Mouse (Mus musculus): ENCODE results near the gene Ndufb4. TPM values are rescaled to one million over a fixed set of nuclear protein-coding genes. Genes with fewer than 3 reads are reported as not detected.
A peak's percentile ranks its signal among the peaks of the same experiment; 100 is the strongest.

The Ndufb4 gene
- total and polyA plus RNA-seq, 2 experiments from 2014 or later = 32.3 to 90.7 TPM

DNA sequence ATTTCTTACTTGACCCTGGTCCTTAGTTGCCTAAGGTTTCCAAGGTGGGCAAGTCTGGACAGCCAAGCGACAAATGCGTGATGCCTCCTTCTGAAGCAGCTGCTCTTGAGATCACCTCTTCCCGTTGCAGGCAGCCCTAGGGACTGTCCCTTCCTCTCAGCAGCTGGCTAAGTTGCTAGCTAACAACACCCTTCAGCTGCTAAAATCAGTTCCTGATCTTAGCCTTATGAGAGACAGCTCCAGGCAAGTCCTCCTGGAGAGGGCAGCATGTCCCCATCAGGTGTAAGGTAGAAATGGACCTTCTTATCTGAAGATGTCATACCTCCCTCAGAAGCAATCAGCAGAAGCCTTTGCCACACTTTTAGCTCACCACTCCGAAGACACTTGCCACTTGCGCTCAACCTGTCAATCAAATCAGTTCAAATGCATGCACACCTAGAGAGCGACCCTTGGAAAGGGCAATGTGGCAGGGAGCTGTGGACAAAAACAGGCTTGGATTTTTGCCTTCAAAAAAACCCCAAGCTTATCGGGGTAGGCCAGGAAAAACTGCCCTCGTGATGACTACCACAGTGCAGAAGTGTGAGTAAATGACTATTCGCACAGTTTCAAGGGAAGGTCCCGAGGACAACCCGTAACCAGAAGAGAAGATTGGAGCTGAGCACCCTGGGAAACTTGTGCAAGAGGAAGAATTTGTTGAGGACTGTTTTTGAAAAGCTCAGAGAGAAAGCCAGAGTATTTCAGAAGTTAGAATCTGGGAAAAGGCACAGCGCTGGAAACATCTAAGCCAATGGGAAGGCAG is 36.9 kb upstream of the Ndufb4 start:
- Histone ChIP-seq H3K27me3 (ENCODE audit: insufficient read depth, low read length) (no peaks in the 10 kb centered on the region), H3K4me1 (ENCODE audit: insufficient read depth, low read length) (no peaks in the 10 kb centered on the region; the same call in 1 of the 2 replicates), H3K9me3 (ENCODE audit: low read length) (no peaks in the 10 kb centered on the region), H3K4me2 (ENCODE audit: low read depth, low read length, poor library complexity, severe bottlenecking) (no peak overlapping the region), H3K9ac (replicated peaks; ENCODE audit: low read length, poor library complexity, severe bottlenecking) (no peak overlapping the region), H3K4me3 (ENCODE audit: low read depth, low read length) (no peak overlapping the region), H3K36me3 (ENCODE audit: insufficient read depth, low read length) (no peaks in the 10 kb centered on the region), H3K27ac (ENCODE audit: low read depth, low read length) (no peak overlapping the region)
- ATAC-seq (ENCODE audit: low FRiP score) = no peak
- WGBS = 86% methylated on average over 12 of the region's 12 CpGs
- peak; percentile 56 for TF ChIP-seq CTCF (IDR thresholded peaks at IDR 0.05)
- DNase-seq (ENCODE audit: low spot score) = peak; percentile 44

DNA sequence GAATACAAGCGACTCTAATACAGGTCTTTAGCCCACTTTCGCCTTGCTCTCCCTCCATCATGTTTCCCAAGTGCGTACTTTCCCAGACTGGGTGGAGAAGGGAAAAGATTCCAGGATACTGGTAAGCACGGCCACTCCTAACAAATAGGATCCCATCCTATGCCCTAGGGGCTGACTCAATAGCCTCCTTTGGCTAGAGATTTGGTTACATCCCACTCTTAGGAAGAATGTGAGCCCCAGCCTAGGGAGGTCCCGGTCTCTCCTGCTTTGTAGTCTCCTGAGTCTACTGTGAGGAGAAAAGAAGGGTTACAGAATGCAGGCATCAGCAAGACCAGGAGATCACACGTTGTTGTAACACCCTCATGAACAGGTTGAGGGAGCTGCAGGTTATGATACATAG is 36.2 kb upstream of the Ndufb4 start:
- H3K27me3 ChIP-seq (ENCODE audit: insufficient read depth, low read length) = no peaks in the 10 kb centered on the region
- no peak overlapping the region for H3K4me2 ChIP-seq (ENCODE audit: low read depth, low read length, poor library complexity, severe bottlenecking)
- peaks cover under 1% of the 10 kb centered on the region; the same call in 1 of the 2 replicates for H3K4me1 ChIP-seq (ENCODE audit: insufficient read depth, low read length)
- no peaks in the 10 kb centered on the region for H3K36me3 ChIP-seq (ENCODE audit: insufficient read depth, low read length)
- no peak for TF ChIP-seq CTCF (IDR thresholded peaks at IDR 0.05)
- H3K9ac ChIP-seq (replicated peaks; ENCODE audit: low read length, poor library complexity, severe bottlenecking) = no peak overlapping the region
- DNase-seq (ENCODE audit: low spot score) (no peak), ATAC-seq (ENCODE audit: low FRiP score) (no peak)
- no peak overlapping the region for H3K27ac ChIP-seq (ENCODE audit: low read depth, low read length)
- no peak overlapping the region for H3K4me3 ChIP-seq (ENCODE audit: low read depth, low read length)
- H3K9me3 ChIP-seq (ENCODE audit: low read length) = no peaks in the 10 kb centered on the region
- 77% methylated on average over 6 of the region's 6 CpGs for WGBS

GRCm38 (mm10) chr16:37689934-37690333 is 35.7 kb upstream of the Ndufb4 start:
- H3K4me3 ChIP-seq (ENCODE audit: low read depth, low read length) = no peak overlapping the region
- H3K4me2 ChIP-seq (ENCODE audit: low read depth, low read length, poor library complexity, severe bottlenecking) = no peak overlapping the region
- DNase-seq (ENCODE audit: low spot score) = no peak
- H3K27ac ChIP-seq (ENCODE audit: low read depth, low read length) = no peak overlapping the region
- H3K36me3 ChIP-seq (ENCODE audit: insufficient read depth, low read length) = no peaks in the 10 kb centered on the region
- no peaks in the 10 kb centered on the region for H3K9me3 ChIP-seq (ENCODE audit: low read length)
- peaks cover 4% of the 10 kb centered on the region; the same call in 1 of the 2 replicates for H3K4me1 ChIP-seq (ENCODE audit: insufficient read depth, low read length)
- H3K9ac ChIP-seq (replicated peaks; ENCODE audit: low read length, poor library complexity, severe bottlenecking) = no peak overlapping the region
- H3K27me3 ChIP-seq (ENCODE audit: insufficient read depth, low read length) = no peaks in the 10 kb centered on the region
- ATAC-seq (ENCODE audit: low FRiP score) = no peak
- TF ChIP-seq CTCF (IDR thresholded peaks at IDR 0.05) = no peak
- 75% methylated on average over 10 of the region's 10 CpGs for WGBS

- H3K9me3 ChIP-seq (ENCODE audit: low read length) = no peaks in the 10 kb centered on the region
Observed at GRCm38 (mm10) chr16:37689251-37689926, 35.1 kb upstream of the Ndufb4 start.

GRCm38 (mm10) chr16:37688181-37688580 is 33.9 kb upstream of the Ndufb4 start:
- Histone ChIP-seq H3K27me3 (ENCODE audit: insufficient read depth, low read length) (no peaks in the 10 kb centered on the region), H3K27ac (ENCODE audit: low read depth, low read length) (no peak overlapping the region), H3K4me2 (ENCODE audit: low read depth, low read length, poor library complexity, severe bottlenecking) (no peak overlapping the region), H3K4me1 (ENCODE audit: insufficient read depth, low read length) (peaks cover 16% of the 10 kb centered on the region; the same call in 1 of the 2 replicates), H3K9me3 (ENCODE audit: low read length) (no peaks in the 10 kb centered on the region), H3K9ac (replicated peaks; ENCODE audit: low read length, poor library complexity, severe bottlenecking) (no peak overlapping the region), H3K4me3 (ENCODE audit: low read depth, low read length) (no peak overlapping the region), H3K36me3 (ENCODE audit: insufficient read depth, low read length) (no peaks in the 10 kb centered on the region)
- ATAC-seq (ENCODE audit: low FRiP score) (no peak), DNase-seq (ENCODE audit: low spot score) (no peak)
- TF ChIP-seq CTCF (IDR thresholded peaks at IDR 0.05) = peak; percentile 51
- 70% methylated on average over 2 of the region's 2 CpGs for WGBS

More at GRCm38 (mm10) chr16:37689251-37689926, 35.1 kb upstream of the Ndufb4 start:
- DNase-seq (ENCODE audit: low spot score) (no peak), ATAC-seq (ENCODE audit: low FRiP score) (no peak)
- Histone ChIP-seq H3K4me2 (ENCODE audit: low read depth, low read length, poor library complexity, severe bottlenecking) (no peak overlapping the region), H3K4me3 (ENCODE audit: low read depth, low read length) (no peak overlapping the region), H3K27me3 (ENCODE audit: insufficient read depth, low read length) (no peaks in the 10 kb centered on the region), H3K27ac (ENCODE audit: low read depth, low read length) (no peak overlapping the region), H3K4me1 (ENCODE audit: insufficient read depth, low read length) (peaks cover 6% of the 10 kb centered on the region; the same call in 1 of the 2 replicates), H3K9ac (replicated peaks; ENCODE audit: low read length, poor library complexity, severe bottlenecking) (no peak overlapping the region), H3K36me3 (ENCODE audit: insufficient read depth, low read length) (no peaks in the 10 kb centered on the region)
- TF ChIP-seq CTCF (IDR thresholded peaks at IDR 0.05) = no peak
- WGBS = 76% methylated on average over 8 of the region's 8 CpGs

Measured in midbrain, postnatal 0 days (tissue).